Mouse (Mus musculus) lung, embryonic 15.5 days (tissue): ENCODE measurements around the gene Aoc1. TPM values are rescaled to one million over a fixed set of nuclear protein-coding genes. Genes with fewer than 3 reads are reported as not detected.

Experiments used
- ATAC-seq: fragments of 200-750 bp; cut with Nextera tagmentation; 2 replicates; pipeline ENCODE4 v1.8.0; 2017; ENCODE audit warnings: moderate number of reproducible peaks, borderline replicate concordance; ENCODE audit not compliant: low FRiP score, low TSS enrichment; ENCODE audit errors: extremely low read depth
- H3K27ac ChIP-seq: fragments of 300-500 bp; sonication (generic); 2 replicates; pipeline ENCODE4 v1.5.1; 2015; ENCODE audit warnings: moderate library complexity, mild to moderate bottlenecking, inconsistent platforms
- H3K27me3 ChIP-seq: fragments of 300-500 bp; sonication (generic); 2 replicates; pipeline ENCODE4 v1.6.1; 2015; ENCODE audit warnings: inconsistent platforms
- H3K36me3 ChIP-seq: fragments of 300-500 bp; sonication (generic); 2 replicates; pipeline ENCODE4 v1.6.1; 2015; ENCODE audit warnings: inconsistent platforms
- H3K4me1 ChIP-seq: fragments of 300-500 bp; sonication (generic); 2 replicates; pipeline ENCODE4 v1.6.1; 2015; ENCODE audit warnings: inconsistent platforms
- H3K4me2 ChIP-seq: fragments of 300-500 bp; sonication (generic); 2 replicates; pipeline ENCODE4 v1.6.1; 2015; ENCODE audit warnings: inconsistent platforms, mild to moderate bottlenecking, moderate library complexity
- H3K4me3 ChIP-seq: fragments of 300-500 bp; sonication (generic); 2 replicates; pipeline ENCODE4 v1.5.1; 2015; ENCODE audit warnings: mild to moderate bottlenecking, inconsistent platforms
- H3K9ac ChIP-seq: fragments of 300-500 bp; sonication (generic); 2 replicates; pipeline ENCODE4 v1.6.1; 2015; ENCODE audit warnings: inconsistent platforms
- H3K9me3 ChIP-seq: fragments of 300-500 bp; sonication (generic); 2 replicates; pipeline ENCODE4 v1.6.1; 2016; ENCODE audit warnings: inconsistent platforms
- WGBS: fragments of 180-500 bp; shearing (Covaris S2); methylation state at CpG from one replicate; pipeline ENCODE4 v1.1.7; 2015; 5-methylcytosine and 5-hydroxymethylcytosine counted together
- polyA plus RNA-seq: library from polyadenylated mRNA; unstranded; fragments of >200 nt; fragmentation: Nextera tagmentation; extraction: Ambion mirVana; gene quantifications from 2 replicates; pipeline ENCODE4 v1.2.1, GENCODE M21; 2015

Gene Aoc1
- polyA plus RNA-seq, 1 experiment from 2014 or later = 0.11 TPM

- no peak for ATAC-seq
- no peaks in the 10 kb centered on the region for H3K36me3 ChIP-seq
- no peaks in the 10 kb centered on the region for H3K4me1 ChIP-seq
- H3K27me3 ChIP-seq = no peaks in the 10 kb centered on the region
- H3K9ac ChIP-seq = no peak overlapping the region
- WGBS = 72% methylated on average over 2 of the region's 2 CpGs
- no peak overlapping the region for H3K27ac ChIP-seq
- H3K4me2 ChIP-seq = no peak overlapping the region
- no peak overlapping the region for H3K4me3 ChIP-seq
- H3K9me3 ChIP-seq = no peaks in the 10 kb centered on the region
Measured at GRCm38 (mm10) chr6:48949596-48949995, 76.9 kb downstream of the Aoc1 start.

GRCm38 (mm10) chr6:48950676-48951075, 78.0 kb downstream of the Aoc1 start:
- H3K27ac ChIP-seq = no peak overlapping the region
- no peaks in the 10 kb centered on the region for H3K36me3 ChIP-seq
- no peaks in the 10 kb centered on the region for H3K27me3 ChIP-seq
- H3K9me3 ChIP-seq = no peaks in the 10 kb centered on the region
- ATAC-seq = no peak
- no peaks in the 10 kb centered on the region for H3K4me1 ChIP-seq
- no peak overlapping the region for H3K4me3 ChIP-seq
- no peak overlapping the region for H3K9ac ChIP-seq
- WGBS = 84% methylated on average over 5 of the region's 5 CpGs
- no peak overlapping the region for H3K4me2 ChIP-seq

- no peaks in the 10 kb centered on the region for H3K36me3 ChIP-seq
Measured at GRCm38 (mm10) chr6:48951630-48952029, 78.9 kb downstream of the Aoc1 start.

DNA sequence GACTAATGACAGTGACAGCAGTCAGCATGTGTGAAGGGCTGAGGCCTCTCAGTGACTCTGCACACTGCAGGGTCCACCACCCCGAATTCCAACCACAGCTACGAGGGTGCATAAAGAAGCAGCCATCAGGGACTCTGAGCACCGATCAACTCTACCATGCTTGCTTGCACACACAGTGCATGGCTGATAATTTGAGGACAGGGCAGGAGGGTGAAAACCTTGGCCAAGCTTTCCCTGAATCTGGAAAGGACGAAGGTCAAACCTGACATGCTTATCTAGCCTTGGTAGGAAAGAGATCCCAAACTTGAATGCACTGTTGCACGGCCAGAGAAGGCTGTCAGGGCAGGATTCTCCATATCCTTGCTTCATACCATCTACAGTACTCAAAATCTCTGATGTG, 80.5 kb downstream of the Aoc1 start:
- Histone ChIP-seq H3K36me3 (no peaks in the 10 kb centered on the region), H3K4me1 (no peaks in the 10 kb centered on the region), H3K9ac (no peak overlapping the region), H3K9me3 (no peaks in the 10 kb centered on the region), H3K4me3 (no peak overlapping the region), H3K27me3 (no peaks in the 10 kb centered on the region), H3K27ac (no peak overlapping the region), H3K4me2 (no peak overlapping the region)
- no peak for ATAC-seq
- WGBS = 78% methylated on average over 5 of the region's 5 CpGs

More at GRCm38 (mm10) chr6:48951630-48952029, 78.9 kb downstream of the Aoc1 start:
- Histone ChIP-seq H3K4me3 (no peak overlapping the region), H3K27ac (no peak overlapping the region), H3K27me3 (no peaks in the 10 kb centered on the region), H3K4me2 (no peak overlapping the region), H3K9ac (no peak overlapping the region), H3K4me1 (no peaks in the 10 kb centered on the region), H3K9me3 (no peaks in the 10 kb centered on the region)
- 84% methylated on average over 6 of the region's 6 CpGs for WGBS
- no peak for ATAC-seq

DNA sequence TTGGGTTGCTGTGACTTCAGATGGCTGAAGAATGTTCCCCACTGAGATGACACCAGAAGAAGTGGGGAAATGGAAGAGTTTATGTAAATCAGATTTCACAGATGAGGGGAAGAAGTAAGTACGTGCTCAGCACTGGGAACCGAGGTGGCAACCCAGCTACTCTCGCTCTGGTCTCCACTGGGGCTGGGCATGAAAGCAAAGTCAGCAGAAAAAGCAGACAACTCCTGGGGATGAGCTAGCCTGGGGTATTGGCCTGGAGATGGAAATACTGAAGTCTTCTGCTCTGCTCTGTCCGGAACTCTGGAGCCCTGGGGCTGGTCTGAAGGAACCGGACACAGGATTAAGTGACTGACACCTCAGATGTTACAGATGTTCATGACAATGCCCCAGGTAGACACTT, 81.5 kb downstream of the Aoc1 start:
- Histone ChIP-seq H3K27me3 (no peaks in the 10 kb centered on the region), H3K4me2 (no peak overlapping the region), H3K27ac (no peak overlapping the region), H3K9ac (no peak overlapping the region), H3K36me3 (no peaks in the 10 kb centered on the region), H3K9me3 (no peaks in the 10 kb centered on the region), H3K4me3 (no peak overlapping the region), H3K4me1 (no peaks in the 10 kb centered on the region)
- 75% methylated on average over 5 of the region's 5 CpGs for WGBS
- no peak for ATAC-seq

DNA sequence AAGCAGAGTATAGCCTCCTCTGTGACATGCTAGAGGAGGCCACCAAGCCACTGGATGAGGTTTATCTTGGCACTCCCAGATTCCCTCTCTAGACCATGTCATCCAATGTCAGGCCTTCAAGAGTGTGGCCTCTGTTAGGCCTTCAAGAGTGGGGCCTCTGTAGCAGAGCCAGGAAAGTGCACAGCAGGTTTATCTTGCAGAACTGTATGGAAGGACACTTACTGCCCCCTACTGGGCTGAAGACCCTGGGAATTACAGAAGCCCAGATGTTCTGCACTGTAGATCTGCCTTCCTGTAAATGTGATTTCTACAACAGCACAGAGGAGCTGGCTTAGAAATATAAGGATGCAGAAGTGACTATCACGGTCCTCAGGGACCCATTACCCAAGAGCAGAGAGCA, 82.2 kb downstream of the Aoc1 start:
- H3K9me3 ChIP-seq = no peaks in the 10 kb centered on the region
- 38% methylated on average over 1 of the region's 1 CpGs for WGBS
- ATAC-seq = 0 out of 2 replicates have a peak, but pooled peaks have one; percentile 46

DNA sequence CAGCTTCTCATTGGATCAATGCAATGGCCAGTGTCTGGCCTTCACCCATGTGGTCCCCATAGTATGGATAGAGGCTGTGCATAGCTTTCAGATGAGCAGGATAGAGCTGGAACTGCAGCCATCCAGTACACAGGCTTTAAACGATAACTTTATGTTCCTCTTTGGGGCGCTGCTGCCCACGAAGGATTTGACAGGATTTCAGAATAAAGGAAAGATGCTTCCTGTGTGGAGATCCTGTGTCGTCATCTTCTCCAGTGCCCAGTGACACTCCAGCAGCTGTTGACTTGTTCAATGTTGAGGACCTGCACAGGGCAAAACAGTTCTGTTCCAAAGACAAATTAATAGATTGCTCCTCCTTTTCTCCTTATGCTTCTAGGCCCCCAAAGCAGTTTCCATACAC, 84.1 kb downstream of the Aoc1 start:
- H3K9ac ChIP-seq = no peak overlapping the region
- no peak overlapping the region for H3K27ac ChIP-seq
- no peak for ATAC-seq
- no peak overlapping the region for H3K4me2 ChIP-seq
- no peaks in the 10 kb centered on the region for H3K9me3 ChIP-seq
- H3K4me1 ChIP-seq = no peaks in the 10 kb centered on the region
- WGBS = 86% methylated on average over 4 of the region's 4 CpGs
- no peaks in the 10 kb centered on the region for H3K27me3 ChIP-seq
- no peak overlapping the region for H3K4me3 ChIP-seq
- H3K36me3 ChIP-seq = no peaks in the 10 kb centered on the region

More for the DNA sequence above, 82.2 kb downstream of the Aoc1 start:
- Histone ChIP-seq H3K4me2 (no peak overlapping the region), H3K36me3 (no peaks in the 10 kb centered on the region), H3K27ac (no peak overlapping the region), H3K4me3 (no peak overlapping the region), H3K4me1 (no peaks in the 10 kb centered on the region), H3K9ac (no peak overlapping the region), H3K27me3 (no peaks in the 10 kb centered on the region)

- no peaks in the 10 kb centered on the region for H3K36me3 ChIP-seq
- no peaks in the 10 kb centered on the region for H3K9me3 ChIP-seq
- no peaks in the 10 kb centered on the region for H3K4me1 ChIP-seq
- H3K27ac ChIP-seq = no peak overlapping the region
- H3K4me2 ChIP-seq = no peak overlapping the region
- no peaks in the 10 kb centered on the region for H3K27me3 ChIP-seq
- 50% methylated on average over 1 of the region's 1 CpGs for WGBS
- H3K9ac ChIP-seq = no peak overlapping the region
- H3K4me3 ChIP-seq = no peak overlapping the region
- ATAC-seq = no peak
Measured at GRCm38 (mm10) chr6:48958053-48958452, 85.4 kb downstream of the Aoc1 start.

Other genes with a start within 250 kb of the Aoc1 start
- gene AI854703, start 246.1 kb upstream of the Aoc1 start, polyA plus RNA-seq = 0.93 and 1.1 TPM in 2 replicates
- 4.2 and 4.3 TPM in 2 replicates for gene Gimap8, start 225.7 kb upstream of the Aoc1 start, polyA plus RNA-seq
- gene Gimap9, start 196.8 kb upstream of the Aoc1 start, polyA plus RNA-seq = 16.1 and 16.2 TPM in 2 replicates
- gene Gimap4, start 188.3 kb upstream of the Aoc1 start, polyA plus RNA-seq = 45.0 and 46.6 TPM in 2 replicates
- 41.3 and 48.5 TPM in 2 replicates for gene Gimap6, start 164.7 kb upstream of the Aoc1 start, polyA plus RNA-seq
- 3.4 and 4.2 TPM in 2 replicates for gene Gm28053, start 154.3 kb upstream of the Aoc1 start, polyA plus RNA-seq
- gene Gimap7, start 154.3 kb upstream of the Aoc1 start, polyA plus RNA-seq = 0.29 TPM in 1 of 2 replicates, not detected in the other
- gene Gimap1, start 133.8 kb upstream of the Aoc1 start, polyA plus RNA-seq = 43.0 and 53.3 TPM in 2 replicates
- 23.7 and 25.2 TPM in 2 replicates for gene Gimap5, start 126.7 kb upstream of the Aoc1 start, polyA plus RNA-seq
- 0.22 TPM in 1 of 2 replicates, not detected in the other for gene Gimap3, start 102.0 kb upstream of the Aoc1 start, polyA plus RNA-seq
- 226 and 227 TPM in 2 replicates for gene Tmem176a, start 32.0 kb upstream of the Aoc1 start, polyA plus RNA-seq
- 425 and 442 TPM in 2 replicates for gene Tmem176b, start 31.4 kb upstream of the Aoc1 start, polyA plus RNA-seq
- gene 1600015I10Rik, start 57.0 kb downstream of the Aoc1 start, polyA plus RNA-seq = not detected in 2 replicates
- gene Doxl2, start 102.1 kb downstream of the Aoc1 start, polyA plus RNA-seq = not detected in 2 replicates
- gene Svs1, start 114.0 kb downstream of the Aoc1 start, polyA plus RNA-seq = not detected in 2 replicates
- gene Gpnmb, start 163.7 kb downstream of the Aoc1 start, polyA plus RNA-seq = 0.38 and 0.64 TPM in 2 replicates
- 64.1 and 65.6 TPM in 2 replicates for gene Malsu1, start 200.9 kb downstream of the Aoc1 start, polyA plus RNA-seq